Mouse (Mus musculus): ENCODE data around the gene Emcn. TPM values are rescaled to one million over a fixed set of nuclear protein-coding genes. Genes with fewer than 3 reads are reported as not detected.
A peak's percentile ranks its signal among the peaks of the same experiment; 100 is the strongest.

The Emcn gene
- polyA plus RNA-seq, 1 experiment from 2014 or later, result 21.5 TPM

DNA sequence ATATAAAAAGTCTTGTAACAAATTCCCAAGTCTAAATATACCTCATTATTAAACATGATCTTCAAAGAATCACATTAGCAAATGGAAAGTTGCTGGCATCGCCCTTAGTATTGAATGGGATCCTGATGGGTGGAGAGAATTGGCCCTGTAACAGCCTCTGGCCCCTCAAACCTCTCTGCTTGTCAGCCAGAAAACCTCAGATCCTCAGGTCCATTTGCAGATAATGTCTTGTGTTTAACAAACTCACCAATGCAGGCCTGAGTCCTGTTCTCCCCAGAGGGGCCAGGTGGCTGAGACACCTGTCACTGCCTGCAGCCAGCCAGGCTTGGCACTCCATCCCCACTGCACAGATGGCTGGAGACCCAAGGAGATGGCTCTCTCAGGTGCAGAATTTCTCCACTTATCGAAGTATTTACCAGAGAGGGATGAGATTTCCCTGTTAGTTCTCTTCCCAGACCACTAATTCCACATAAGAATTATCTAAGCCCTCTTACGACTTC, 27.0 kb downstream of the Emcn start:
- H3K9me3 ChIP-seq (ENCODE audit: control insufficient read depth), result no peaks in the 10 kb centered on the region
- TF ChIP-seq CTCF (IDR thresholded peaks at IDR 0.05; ENCODE audit: low read depth), result no peak
- WGBS, result 75% methylated on average over 3 of the region's 3 CpGs

DNA sequence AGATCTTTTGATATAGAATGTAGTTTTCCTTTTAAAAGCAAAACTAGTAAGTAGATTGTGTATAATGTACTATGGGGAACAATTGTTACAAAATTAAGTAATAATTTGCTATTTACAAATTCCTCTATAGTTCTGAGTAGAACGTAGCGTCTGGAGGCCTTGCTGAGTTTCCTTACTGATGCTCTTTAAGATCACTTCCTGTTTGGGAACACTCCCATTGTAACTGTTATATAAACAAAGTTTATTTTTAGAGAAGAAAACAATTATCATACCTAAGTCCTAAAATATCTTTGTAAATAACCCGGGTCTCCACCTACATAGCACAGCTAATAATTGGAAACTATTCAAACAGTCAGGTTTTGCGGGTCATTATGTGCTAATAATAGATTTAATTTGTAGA, 32.0 kb downstream of the Emcn start:
- H3K9ac ChIP-seq (ENCODE audit: low read depth, low read length), result no peak overlapping the region
- no peaks in the 10 kb centered on the region for H3K36me3 ChIP-seq (ENCODE audit: control insufficient read depth, insufficient read depth)
- WGBS, result 76% methylated on average over 4 of the region's 4 CpGs
- no peak overlapping the region for H3K4me3 ChIP-seq (ENCODE audit: low read depth, low read length)
- no peak overlapping the region for H3K4me2 ChIP-seq (replicated peaks; ENCODE audit: low read depth)
- TF ChIP-seq CTCF (IDR thresholded peaks at IDR 0.05; ENCODE audit: low read depth), result no peak
- H3K27me3 ChIP-seq (replicated peaks; ENCODE audit: control insufficient read depth, insufficient read depth, low read length), result no peaks in the 10 kb centered on the region
- H3K27ac ChIP-seq (ENCODE audit: low read depth, low read length), result no peak overlapping the region
- no peaks in the 10 kb centered on the region for H3K9me3 ChIP-seq (ENCODE audit: control insufficient read depth)
- no peaks in the 10 kb centered on the region for H3K4me1 ChIP-seq (replicated peaks; ENCODE audit: control insufficient read depth, insufficient read depth, low read length)
- ATAC-seq, result no peak

More for the DNA sequence above, 27.0 kb downstream of the Emcn start:
- H3K27ac ChIP-seq (ENCODE audit: low read depth, low read length), result no peak overlapping the region
- no peak overlapping the region for H3K9ac ChIP-seq (ENCODE audit: low read depth, low read length)
- H3K4me3 ChIP-seq (ENCODE audit: low read depth, low read length), result no peak overlapping the region
- no peaks in the 10 kb centered on the region for H3K4me1 ChIP-seq (replicated peaks; ENCODE audit: control insufficient read depth, insufficient read depth, low read length)
- H3K4me2 ChIP-seq (replicated peaks; ENCODE audit: low read depth), result no peak overlapping the region
- ATAC-seq, result no peak
- H3K27me3 ChIP-seq (replicated peaks; ENCODE audit: control insufficient read depth, insufficient read depth, low read length), result no peaks in the 10 kb centered on the region
- H3K36me3 ChIP-seq (ENCODE audit: control insufficient read depth, insufficient read depth), result no peaks in the 10 kb centered on the region

DNA sequence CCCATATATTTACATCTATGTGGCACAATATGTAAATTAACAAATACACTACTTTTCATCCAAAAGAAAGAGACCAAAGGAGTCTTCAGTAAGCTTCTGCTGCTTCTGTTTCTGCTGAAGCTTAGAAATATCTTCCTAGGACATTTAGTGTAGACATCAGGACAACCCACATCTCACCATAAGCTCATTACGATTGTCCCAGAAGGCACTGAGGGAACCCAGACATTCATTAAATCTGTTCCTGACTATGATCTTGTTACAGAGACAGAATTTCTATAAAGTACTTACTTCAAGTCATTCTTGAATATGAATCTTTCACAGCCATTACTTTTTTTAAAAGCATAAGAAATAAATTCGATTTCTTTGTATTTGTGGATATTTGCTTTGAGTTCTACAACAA, 41.4 kb downstream of the Emcn start:
- H3K4me3 ChIP-seq (ENCODE audit: low read depth, low read length), result no peak overlapping the region
- no peaks in the 10 kb centered on the region for H3K9me3 ChIP-seq (ENCODE audit: control insufficient read depth)
- no peak overlapping the region for H3K27ac ChIP-seq (ENCODE audit: low read depth, low read length)
- WGBS, result 84% methylated on average over 2 of the region's 2 CpGs
- H3K27me3 ChIP-seq (replicated peaks; ENCODE audit: control insufficient read depth, insufficient read depth, low read length), result no peaks in the 10 kb centered on the region
- no peak overlapping the region for H3K9ac ChIP-seq (ENCODE audit: low read depth, low read length)
- H3K4me2 ChIP-seq (replicated peaks; ENCODE audit: low read depth), result no peak overlapping the region
- TF ChIP-seq CTCF (IDR thresholded peaks at IDR 0.05; ENCODE audit: low read depth), result no peak
- H3K4me1 ChIP-seq (replicated peaks; ENCODE audit: control insufficient read depth, insufficient read depth, low read length), result no peaks in the 10 kb centered on the region
- ATAC-seq, result no peak
- H3K36me3 ChIP-seq (ENCODE audit: control insufficient read depth, insufficient read depth), result no peaks in the 10 kb centered on the region

DNA sequence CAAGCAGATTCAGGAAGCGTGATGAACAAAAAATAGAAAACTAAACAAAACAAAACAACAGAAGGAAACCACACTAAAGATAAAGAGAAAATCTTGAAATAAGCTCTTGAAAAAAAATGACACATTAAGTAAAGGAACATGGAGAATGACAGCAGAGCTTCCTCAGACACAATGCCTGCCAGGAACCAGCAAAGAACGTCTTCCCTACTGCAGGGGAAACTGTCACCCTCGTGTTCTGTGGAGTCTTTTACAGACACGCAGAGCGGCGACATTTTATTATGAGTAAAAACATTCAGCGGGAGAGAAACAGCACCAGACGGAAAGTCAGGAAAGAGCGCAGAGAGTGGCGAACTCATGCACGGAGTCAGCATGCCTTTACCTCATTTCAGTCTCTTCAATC, 54.7 kb downstream of the Emcn start:
- H3K27me3 ChIP-seq (replicated peaks; ENCODE audit: control insufficient read depth, insufficient read depth, low read length), result no peaks in the 10 kb centered on the region
- H3K4me2 ChIP-seq (replicated peaks; ENCODE audit: low read depth), result no peak overlapping the region
- no peak for TF ChIP-seq CTCF (IDR thresholded peaks at IDR 0.05; ENCODE audit: low read depth)
- no peak overlapping the region for H3K27ac ChIP-seq (ENCODE audit: low read depth, low read length)
- H3K9ac ChIP-seq (ENCODE audit: low read depth, low read length), result no peak overlapping the region
- H3K4me3 ChIP-seq (ENCODE audit: low read depth, low read length), result no peak overlapping the region
- 80% methylated on average over 11 of the region's 11 CpGs for WGBS
- H3K9me3 ChIP-seq (ENCODE audit: control insufficient read depth), result no peaks in the 10 kb centered on the region
- no peaks in the 10 kb centered on the region for H3K4me1 ChIP-seq (replicated peaks; ENCODE audit: control insufficient read depth, insufficient read depth, low read length)
- H3K36me3 ChIP-seq (ENCODE audit: control insufficient read depth, insufficient read depth), result no peaks in the 10 kb centered on the region
- ATAC-seq, result no peak

DNA sequence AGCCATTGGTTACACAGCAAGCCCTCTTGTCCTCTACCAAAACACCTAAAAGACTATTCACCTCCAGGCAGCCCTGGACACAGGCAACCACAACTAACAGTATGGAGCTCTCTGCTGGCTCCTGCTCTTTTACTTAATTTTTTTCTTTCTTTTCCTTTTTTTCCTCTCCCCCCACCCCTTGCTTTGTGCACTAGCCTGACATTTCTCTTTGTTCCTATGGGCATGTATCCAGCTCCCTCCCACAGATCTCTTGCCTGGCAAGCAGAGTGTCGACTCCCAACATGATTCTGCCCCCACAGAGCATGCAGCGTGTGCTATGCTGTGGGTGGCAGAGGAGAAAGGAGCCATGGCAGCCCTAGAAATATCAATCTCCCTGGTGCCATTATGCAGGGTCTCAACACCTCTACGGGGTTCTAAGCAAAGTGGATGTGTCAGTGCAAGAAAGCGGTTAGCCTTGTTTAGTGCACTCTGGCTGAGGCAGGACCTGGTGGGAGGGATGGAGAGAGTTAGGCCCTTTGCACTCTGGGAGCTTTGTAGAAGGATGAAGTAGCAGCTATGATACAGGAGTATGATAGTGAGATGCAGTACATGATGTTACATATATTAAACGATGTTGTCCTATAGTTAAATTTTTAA, 74.7 kb downstream of the Emcn start:
- H3K4me2 ChIP-seq (replicated peaks; ENCODE audit: low read depth), result no peak overlapping the region
- H3K4me1 ChIP-seq (replicated peaks; ENCODE audit: control insufficient read depth, insufficient read depth, low read length), result no peaks in the 10 kb centered on the region
- no peaks in the 10 kb centered on the region for H3K9me3 ChIP-seq (ENCODE audit: control insufficient read depth)
- no peaks in the 10 kb centered on the region for H3K27me3 ChIP-seq (replicated peaks; ENCODE audit: control insufficient read depth, insufficient read depth, low read length)
- H3K27ac ChIP-seq (ENCODE audit: low read depth, low read length), result no peak overlapping the region
- WGBS, result 75% methylated on average over 5 of the region's 5 CpGs
- no peak overlapping the region for H3K9ac ChIP-seq (ENCODE audit: low read depth, low read length)
- no peaks in the 10 kb centered on the region for H3K36me3 ChIP-seq (ENCODE audit: control insufficient read depth, insufficient read depth)
- no peak for ATAC-seq
- no peak overlapping the region for H3K4me3 ChIP-seq (ENCODE audit: low read depth, low read length)
- no peak for TF ChIP-seq CTCF (IDR thresholded peaks at IDR 0.05; ENCODE audit: low read depth)

DNA sequence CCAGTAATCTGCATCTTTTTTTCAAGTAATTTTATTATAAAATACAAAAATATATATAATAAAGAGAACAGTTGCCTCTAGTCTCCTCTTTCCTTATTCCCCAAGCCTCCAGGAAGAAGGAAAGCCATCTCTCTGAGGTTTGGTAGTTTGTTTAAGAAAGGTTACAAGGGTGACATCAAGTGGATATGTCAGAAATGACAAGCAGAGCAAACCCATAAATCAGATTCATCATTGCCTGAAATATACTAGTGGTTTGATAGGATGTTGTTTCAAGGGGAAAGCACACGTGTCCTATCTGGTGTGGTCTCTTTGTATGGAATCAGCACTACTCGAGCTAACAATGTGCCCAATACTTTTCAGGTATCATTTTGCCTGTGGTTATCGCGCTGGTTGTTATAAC, 77.8 kb downstream of the Emcn start:
- Histone ChIP-seq H3K9me3 (ENCODE audit: control insufficient read depth) (no peaks in the 10 kb centered on the region), H3K4me2 (replicated peaks; ENCODE audit: low read depth) (no peak overlapping the region), H3K9ac (ENCODE audit: low read depth, low read length) (no peak overlapping the region), H3K4me1 (replicated peaks; ENCODE audit: control insufficient read depth, insufficient read depth, low read length) (no peaks in the 10 kb centered on the region), H3K27ac (ENCODE audit: low read depth, low read length) (no peak overlapping the region), H3K4me3 (ENCODE audit: low read depth, low read length) (no peak overlapping the region), H3K27me3 (replicated peaks; ENCODE audit: control insufficient read depth, insufficient read depth, low read length) (no peaks in the 10 kb centered on the region), H3K36me3 (ENCODE audit: control insufficient read depth, insufficient read depth) (no peaks in the 10 kb centered on the region)
- no peak for ATAC-seq
- peak; percentile 70 for TF ChIP-seq CTCF (IDR thresholded peaks at IDR 0.05; ENCODE audit: low read depth)
- 50% methylated on average over 4 of the region's 4 CpGs for WGBS
